Mouse (Mus musculus): ENCODE data around the gene Tuba8.

Gene Tuba8

DNA sequence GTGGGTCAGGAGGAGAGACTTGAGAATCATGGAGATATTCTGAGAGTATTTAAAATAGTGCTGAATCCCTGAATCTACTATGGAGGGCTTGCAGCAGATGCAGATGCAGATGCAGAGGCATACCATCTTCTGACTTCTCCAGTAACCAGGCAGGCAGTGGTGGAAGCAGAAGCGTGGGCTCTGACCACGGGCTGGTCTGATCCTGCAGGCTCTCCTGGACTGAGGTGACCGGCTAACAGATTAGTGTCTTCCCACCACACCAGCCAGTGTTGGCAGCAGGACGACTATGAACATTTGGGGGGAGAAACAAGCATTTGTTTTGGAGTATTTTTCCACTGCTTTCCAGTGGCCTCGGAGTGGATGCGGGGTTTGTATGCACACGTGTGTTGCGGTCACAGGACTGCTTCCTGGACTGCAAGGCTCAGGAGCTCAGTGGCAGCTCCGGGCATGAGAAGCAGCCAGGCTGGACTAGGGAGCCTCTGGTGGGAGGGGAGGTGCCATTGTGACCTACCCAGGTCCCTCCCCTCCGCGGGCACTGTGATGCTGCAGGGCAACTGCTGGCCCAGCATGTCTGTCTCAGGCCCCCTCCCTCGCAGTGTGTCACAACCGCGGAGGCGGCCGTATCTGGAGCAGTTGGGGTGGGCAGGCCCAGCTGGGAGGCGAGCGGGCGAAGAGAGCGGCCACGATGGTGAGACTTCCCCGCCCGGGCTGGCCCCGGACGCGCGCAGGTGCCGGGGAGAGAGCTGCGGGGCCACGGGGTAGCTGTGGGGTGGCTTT lies at the start of gene Tuba8:
Gene Tuba8 (plus strand): TSS at position 548 of the 777 bp plus-strand sequence.
- DNase-seq (ENCODE audit: low spot score): no peak

GRCm38 (mm10) chr6:121162616-121163015 lies 47.9 kb upstream of the Tuba8 start:
- no peak for DNase-seq (ENCODE audit: low spot score)

GRCm38 (mm10) chr6:121166098-121166552 lies 44.4 kb upstream of the Tuba8 start:
- DNase-seq (ENCODE audit: low spot score): no peak

- DNase-seq (ENCODE audit: low spot score): no peak
These were observed 43.0 kb upstream of the Tuba8 start for GRCm38 (mm10) chr6:121167381-121167975.

DNA sequence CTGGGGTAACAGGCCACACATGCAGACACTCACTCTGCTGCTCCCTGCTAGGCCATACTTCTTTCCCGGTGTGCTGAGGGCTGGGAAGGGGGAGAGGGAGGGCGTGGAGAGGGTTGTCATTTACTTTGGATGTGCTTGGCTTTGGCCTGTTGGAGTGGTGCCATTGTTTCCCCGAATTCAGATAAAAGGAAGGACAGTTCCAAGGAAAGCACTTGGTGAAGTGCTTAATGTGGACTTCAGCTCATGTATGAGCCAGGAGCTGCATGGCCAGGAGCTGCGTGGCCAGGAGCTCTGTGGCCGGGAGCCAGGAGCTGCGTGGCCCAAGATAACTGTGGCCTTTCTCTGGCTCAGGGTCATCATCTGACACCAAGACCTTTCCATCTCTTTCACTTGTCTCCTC lies 39.4 kb upstream of the Tuba8 start:
- DNase-seq (ENCODE audit: low spot score): no peak

- no peak for DNase-seq (ENCODE audit: low spot score)
These were observed 37.0 kb upstream of the Tuba8 start for GRCm38 (mm10) chr6:121173471-121173870.

DNA sequence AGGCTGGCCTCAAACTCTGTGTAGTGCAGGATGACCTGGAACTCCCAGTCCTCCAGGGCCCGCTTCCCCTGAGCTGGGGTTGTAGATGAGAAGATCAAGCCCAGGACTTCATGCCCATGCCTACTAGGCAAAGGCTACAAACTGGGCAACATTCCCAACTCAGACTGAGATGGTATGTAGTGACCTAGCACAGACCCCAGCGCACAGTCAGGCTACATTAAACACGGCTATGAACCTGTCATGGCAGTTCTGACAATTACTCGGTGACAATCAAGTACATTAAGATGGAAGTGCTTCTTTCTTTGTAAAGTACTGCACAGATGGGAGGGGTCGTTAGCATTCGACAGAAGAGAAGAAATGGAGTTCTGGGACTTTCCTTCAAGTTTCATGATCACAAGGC lies 35.7 kb upstream of the Tuba8 start:
- no peak for DNase-seq (ENCODE audit: low spot score)

DNA sequence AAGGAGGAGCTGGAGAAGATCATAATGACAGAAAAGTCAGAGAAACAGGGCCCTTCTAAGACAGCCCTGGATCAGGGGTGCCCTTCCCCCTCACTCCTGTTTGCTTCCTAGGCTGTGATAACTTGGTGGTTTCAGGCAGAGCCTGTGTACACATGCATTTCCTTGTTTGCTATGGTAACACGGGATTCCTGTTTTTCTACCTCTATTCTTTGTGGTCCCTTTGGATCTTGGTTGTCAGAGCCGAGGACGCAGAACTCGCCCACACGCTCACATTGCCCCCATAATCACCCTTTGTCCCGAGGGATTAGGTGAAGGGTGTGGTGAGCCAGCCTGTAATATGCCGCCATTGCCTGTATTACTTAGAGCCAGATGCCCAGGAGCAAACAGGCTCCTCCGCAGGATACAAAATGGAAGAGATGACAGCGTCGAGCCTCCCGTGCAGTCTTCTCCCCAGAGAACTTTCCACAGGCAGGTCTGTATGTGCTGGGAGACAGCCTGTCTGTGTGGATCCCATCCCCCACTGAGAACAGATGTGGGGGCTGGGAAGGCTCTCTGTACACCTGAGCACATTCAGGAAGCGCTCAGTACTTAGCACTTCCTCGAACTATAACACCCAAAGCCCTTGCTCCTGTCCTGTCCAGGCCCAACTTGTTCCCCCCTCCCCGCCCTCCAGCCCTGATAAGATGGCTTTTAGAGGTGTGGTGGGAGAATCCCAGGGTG lies 34.3 kb upstream of the Tuba8 start:
- no peak for DNase-seq (ENCODE audit: low spot score)

GRCm38 (mm10) chr6:121176731-121177098 lies 33.8 kb upstream of the Tuba8 start:
- no peak for DNase-seq (ENCODE audit: low spot score)

- no peak for DNase-seq (ENCODE audit: low spot score)
These were observed 33.3 kb upstream of the Tuba8 start for GRCm38 (mm10) chr6:121177118-121177708.

DNA sequence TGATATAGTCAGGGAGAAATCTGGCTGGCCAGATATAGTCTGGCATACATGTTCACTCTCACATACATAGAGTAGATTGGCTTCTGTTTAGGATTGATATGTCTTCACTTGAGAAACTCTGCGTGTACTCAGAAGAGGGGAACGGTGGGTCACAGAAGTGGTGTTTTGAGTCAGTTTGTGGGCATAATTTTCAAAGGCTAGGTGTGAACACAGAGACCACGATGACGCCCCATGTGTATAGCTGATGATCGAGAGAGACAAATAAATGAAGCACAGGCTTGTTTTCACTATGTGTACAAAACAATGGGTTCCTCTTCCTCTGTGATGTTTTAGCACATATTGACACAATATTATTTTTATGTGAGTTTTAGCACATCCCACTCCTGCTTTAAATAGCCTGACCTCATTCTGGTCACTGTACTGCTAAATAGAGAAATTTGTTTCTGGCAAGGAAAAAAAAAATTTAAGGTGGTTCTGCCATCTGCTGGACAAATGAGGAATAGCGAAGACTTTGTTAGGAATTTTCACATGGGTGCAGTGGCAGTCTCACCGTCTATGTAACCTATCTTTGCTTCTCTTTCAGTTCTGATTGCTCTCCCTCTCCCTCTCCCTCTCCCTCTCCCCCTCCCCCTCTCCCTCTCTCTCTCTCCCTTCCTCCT lies 31.7 kb upstream of the Tuba8 start:
- DNase-seq (ENCODE audit: low spot score): no peak

GRCm38 (mm10) chr6:121179846-121180245 lies 30.6 kb upstream of the Tuba8 start:
- DNase-seq (ENCODE audit: low spot score): no peak

DNA sequence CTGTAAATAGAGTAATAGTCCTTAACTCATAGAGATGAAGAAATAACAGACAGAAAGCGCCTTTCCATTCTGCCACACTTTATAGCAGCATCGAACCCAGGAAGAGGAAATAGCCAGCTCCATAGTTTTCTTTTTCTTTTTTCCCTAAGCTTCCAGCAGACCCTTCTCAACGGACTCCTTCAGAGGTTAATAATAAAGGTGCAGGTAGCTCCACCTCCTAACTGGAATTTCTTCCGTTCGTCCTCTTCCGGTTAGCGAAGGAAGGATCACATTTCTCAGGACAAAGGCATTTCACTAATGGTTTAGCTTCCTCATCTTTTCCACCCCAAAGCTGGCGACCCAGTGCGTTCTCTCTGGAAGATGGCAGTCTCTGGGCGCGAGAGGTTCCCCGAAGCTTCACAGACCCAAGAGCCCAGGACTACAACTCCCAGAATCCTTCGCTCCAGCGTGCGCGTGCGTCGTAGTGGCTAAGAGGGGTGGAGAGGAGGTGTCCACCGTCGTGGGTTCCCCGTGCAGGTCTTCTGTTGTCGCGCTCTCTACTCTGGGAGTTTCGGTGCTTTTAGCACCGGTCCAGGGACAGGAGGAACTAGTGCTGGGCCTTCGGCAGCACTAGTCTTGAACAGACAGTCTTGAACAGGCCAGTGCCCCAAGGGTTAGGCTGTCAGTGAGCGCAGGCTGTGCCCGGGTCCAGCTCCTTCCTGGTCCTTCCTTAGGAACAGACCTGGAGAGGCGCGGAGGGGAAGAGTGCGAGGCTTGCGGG lies 26.9 kb upstream of the Tuba8 start, which contains the start of gene Pex26:
Gene Pex26 (plus strand): TSS at position 254 of the 760 bp plus-strand sequence.
- peak; percentile 60 for DNase-seq (ENCODE audit: low spot score)

GRCm38 (mm10) chr6:121184198-121185140 lies 26.0 kb upstream of the Tuba8 start:
- DNase-seq (ENCODE audit: low spot score): no peak

DNA sequence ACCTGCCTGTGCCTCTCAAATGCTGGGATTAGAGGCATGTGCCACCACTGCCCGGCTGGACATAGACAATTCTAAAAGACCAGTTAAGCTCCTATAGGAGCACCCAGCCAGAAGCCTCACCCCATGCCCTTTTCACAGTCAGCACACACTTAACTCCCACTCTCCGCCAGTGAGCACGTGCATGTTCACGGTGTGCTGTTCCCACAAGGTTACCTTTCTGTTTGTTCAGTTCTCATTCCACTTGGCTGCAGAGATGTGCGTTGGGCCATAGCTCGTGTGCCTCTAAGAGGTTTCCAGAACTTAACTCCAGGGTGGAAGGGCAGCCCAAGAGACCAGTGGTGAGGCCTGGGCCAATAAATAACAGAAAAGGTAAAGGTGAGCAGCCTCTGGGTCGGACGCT lies 25.3 kb upstream of the Tuba8 start:
- DNase-seq (ENCODE audit: low spot score): no peak

DNA sequence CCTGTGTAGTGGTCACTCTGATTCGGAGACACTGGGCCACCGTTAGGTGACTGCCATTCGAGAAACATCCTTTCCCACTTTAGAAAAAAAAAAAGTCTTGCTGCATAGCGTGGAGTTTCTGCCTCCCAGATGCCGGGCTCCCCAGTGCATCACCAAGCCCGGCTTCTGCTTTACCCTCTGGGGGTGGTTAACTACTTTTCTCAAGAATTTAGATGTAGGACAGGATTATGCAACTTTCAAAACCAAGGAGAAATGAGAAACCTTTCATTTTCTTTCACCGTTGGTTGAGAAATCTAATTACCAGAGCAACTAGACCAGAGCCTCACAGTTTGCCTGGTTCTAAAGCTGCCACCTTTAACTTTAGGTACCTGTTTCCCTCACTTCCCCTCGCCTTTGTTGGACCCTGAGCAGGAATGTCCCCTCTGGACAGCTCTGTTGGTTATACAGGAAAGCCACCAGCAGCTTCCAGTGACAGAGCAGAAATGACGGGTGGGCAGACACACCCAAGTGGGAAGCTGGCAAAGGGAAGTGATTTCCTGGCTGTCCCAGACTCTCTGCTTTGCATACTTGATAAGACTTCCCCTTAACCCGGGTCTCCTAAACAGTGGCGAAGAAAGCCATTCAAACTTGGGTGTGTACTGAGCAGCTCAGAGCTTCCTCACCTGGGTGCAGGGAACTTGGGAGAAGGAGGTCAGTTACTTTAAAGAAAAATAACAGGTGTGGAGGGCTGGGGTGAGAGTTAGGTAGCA lies 19.1 kb upstream of the Tuba8 start:
- DNase-seq (ENCODE audit: low spot score): no peak

DNA sequence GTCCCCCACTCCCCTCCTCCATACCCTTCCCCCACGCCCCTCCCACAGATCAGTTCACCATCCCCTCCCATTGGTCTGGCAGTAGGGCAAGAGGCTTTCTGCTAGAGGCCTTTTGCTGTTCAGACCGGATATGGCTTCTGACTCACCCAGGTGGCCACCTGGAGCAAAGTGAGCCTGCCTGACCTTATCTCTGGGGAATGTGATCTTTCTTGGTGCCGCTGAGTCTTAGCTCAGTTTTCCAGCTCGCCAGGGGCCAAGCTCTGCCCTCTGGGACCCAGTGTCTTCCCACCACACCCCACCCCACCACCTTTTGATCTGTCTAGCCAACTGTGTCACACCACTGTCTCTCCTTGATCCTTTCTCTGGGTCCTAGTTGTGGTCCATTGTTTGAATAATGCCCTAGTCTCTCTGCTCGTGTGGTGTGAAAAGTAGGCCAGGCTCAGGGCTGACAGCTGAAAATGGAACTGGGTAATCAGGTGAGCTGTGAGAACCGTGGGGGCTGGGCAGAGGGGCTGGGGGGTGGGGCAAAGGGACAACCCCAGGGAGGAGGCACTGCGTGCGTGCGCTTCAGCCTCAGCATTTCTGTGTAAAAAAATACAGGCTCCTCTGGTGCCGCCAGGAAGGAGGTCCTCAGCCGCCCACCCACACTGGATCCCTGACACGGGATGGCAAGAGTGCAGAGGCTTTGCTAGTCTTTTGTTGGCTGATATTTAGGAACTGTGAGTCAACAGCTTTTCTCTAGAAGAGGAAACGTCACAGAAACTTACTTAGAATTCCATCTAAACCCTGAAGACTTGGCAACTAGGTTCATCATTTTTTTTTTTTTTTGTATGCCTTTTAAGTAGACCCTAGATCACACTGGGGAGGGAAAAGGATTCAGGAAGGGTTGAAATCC lies 16.2 kb upstream of the Tuba8 start:
- no peak for DNase-seq (ENCODE audit: low spot score)

- DNase-seq (ENCODE audit: low spot score): no peak
These were observed 15.4 kb upstream of the Tuba8 start for GRCm38 (mm10) chr6:121194956-121195731.

All from urinary bladder, postnatal 10 days (tissue).